ENCODE assay signal across 22 mouse cellular contexts in genomic region chr6:108429950-108430349, GRCm38 (mm10).
DNase-seq lines count a peak whose midpoint lies in the region; ATAC-seq and TF ChIP-seq lines count a peak whose summit lies in the region.
"Had no signal": no experiment of that assay in that cellular context is flagged by ENCODE, and none has a peak within 500 bp of the region (broad histone marks: within the 10 kb centered on the region; RNA-seq: fewer than 3 reads in every experiment).

No protein-coding gene starts in this region.

- H3K4me1 ChIP-seq in kidney, embryonic 14.5 days (ENCODE audit: control insufficient read depth, insufficient read depth, low read length): no peaks in the 10 kb centered on the region
- peaks cover 11% of the 10 kb centered on the region; the same call in 1 of the 2 replicates for H3K4me1 ChIP-seq in small intestine, adult 2 months (ENCODE audit: control insufficient read depth, insufficient read depth, insufficient read length, low read length)

- TF ChIP-seq CTCF in small intestine, adult 2 months (IDR thresholded peaks at IDR 0.05; ENCODE audit: extremely low read depth, insufficient read length, insufficient replicate concordance, low read depth, low read length): no peak

- DNase-seq in kidney, adult 11 months: peak; percentile 89
- peak; percentile 49 for DNase-seq in adrenal gland, postnatal 25 days
- DNase-seq in kidney, adult 9 months: peak; percentile 91
- DNase-seq in left cerebral cortex, postnatal 10 days (ENCODE audit: extremely low spot score in 1 of 2, low spot score in 2 of 2): no peak
- DNase-seq in thymus, postnatal 4 days: no peak
- DNase-seq: cerebellum, adult 18-20 months; cerebellum, postnatal 25 days; forebrain, postnatal 0 days; heart, postnatal 36 days; layer of hippocampus, adult 9-11 months; liver, embryonic 13.5 days; right cerebral cortex, postnatal 4 days; thymus, postnatal 25 days had no signal

- intact Hi-C loops in left cerebral cortex, postnatal 10 days (cut with DNase I): no loop called here

- H3K9me3 ChIP-seq in kidney, embryonic 14.5 days (ENCODE audit: control insufficient read depth, low read length): no peaks in the 10 kb centered on the region
- H3K9me3 ChIP-seq: embryonic facial prominence, embryonic 15.5 days; heart, embryonic 12.5 days; liver, embryonic 13.5 days; lung, embryonic 15.5 days; midbrain, embryonic 10.5 days had no signal

- no peak overlapping the region for H3K27ac ChIP-seq in kidney, embryonic 14.5 days (ENCODE audit: low read depth, low read length)
- H3K27ac ChIP-seq in small intestine, adult 2 months (ENCODE audit: insufficient read depth, low read depth, low read length): peak overlapping the region; percentile 65
- H3K27ac ChIP-seq: embryonic facial prominence, embryonic 15.5 days; hindbrain, embryonic 14.5 days; liver, embryonic 13.5 days; lung, embryonic 15.5 days; macrophage; midbrain, embryonic 10.5 days had no signal

- no peak for TF ChIP-seq POLR2A in small intestine, adult 2 months (IDR thresholded peaks at IDR 0.05; ENCODE audit: low read depth, low read length)

- ATAC-seq in kidney, embryonic 14.5 days (ENCODE audit: low FRiP score, low TSS enrichment): no peak
- ATAC-seq: forebrain, postnatal 0 days had no signal

- H3K4me2 ChIP-seq in kidney, embryonic 14.5 days (replicated peaks; ENCODE audit: low read depth, low read length): no peak overlapping the region
- H3K4me2 ChIP-seq: embryonic facial prominence, embryonic 15.5 days; heart, embryonic 12.5 days; hindbrain, embryonic 14.5 days; liver, embryonic 13.5 days; lung, embryonic 15.5 days had no signal

- no peak overlapping the region for H3K9ac ChIP-seq in kidney, embryonic 14.5 days (ENCODE audit: low read depth, low read length)
- H3K9ac ChIP-seq: embryonic facial prominence, embryonic 15.5 days; forebrain, postnatal 0 days; heart, embryonic 12.5 days; hindbrain, embryonic 14.5 days; liver, embryonic 13.5 days; lung, embryonic 15.5 days had no signal

- no peaks in the 10 kb centered on the region for H3K27me3 ChIP-seq in kidney, embryonic 14.5 days (ENCODE audit: control insufficient read depth, insufficient read depth, low read length)
- H3K27me3 ChIP-seq in small intestine, adult 2 months (ENCODE audit: control insufficient read depth, insufficient read depth, low read length): no peaks in the 10 kb centered on the region
- H3K27me3 ChIP-seq: CH12.LX; embryonic facial prominence, embryonic 15.5 days; heart, embryonic 12.5 days; liver, embryonic 13.5 days; lung, embryonic 15.5 days had no signal

- WGBS in kidney, embryonic 14.5 days: 89% methylated on average over 8 of the region's 8 CpGs
- whole genome bisulfite sequencing in small intestine, adult 2 months: 45% methylated on average over 8 of the region's 8 CpGs

- no peak overlapping the region for H3K4me3 ChIP-seq in kidney, embryonic 14.5 days (ENCODE audit: low read length)
- no peak overlapping the region for H3K4me3 ChIP-seq in small intestine, adult 2 months (ENCODE audit: low read depth, low read length)
- H3K4me3 ChIP-seq: embryonic facial prominence, embryonic 15.5 days; heart, embryonic 12.5 days; liver, embryonic 13.5 days; lung, embryonic 15.5 days; midbrain, embryonic 10.5 days had no signal

- peaks cover 8% of the 10 kb centered on the region; the same call in 1 of the 2 replicates for H3K36me3 ChIP-seq in kidney, embryonic 14.5 days (ENCODE audit: control insufficient read depth, insufficient read depth, low read length)
- H3K36me3 ChIP-seq in small intestine, adult 2 months (ENCODE audit: control insufficient read depth, insufficient read depth, low read length): no peaks in the 10 kb centered on the region
- H3K36me3 ChIP-seq: embryonic facial prominence, embryonic 15.5 days; liver, embryonic 13.5 days; lung, embryonic 15.5 days; midbrain, embryonic 10.5 days had no signal

Comparison
In these comparisons a context has a peak if more than half of its experiments do, and no peak if none do; other contexts are left out.
1. DNase-seq: peak in kidney, adult 11 months (single experiment), adrenal gland, postnatal 25 days (single experiment) and kidney, adult 9 months (single experiment); none in left cerebral cortex, postnatal 10 days (0 of 2) and thymus, postnatal 4 days (single experiment).